In the genomic region with DNA sequence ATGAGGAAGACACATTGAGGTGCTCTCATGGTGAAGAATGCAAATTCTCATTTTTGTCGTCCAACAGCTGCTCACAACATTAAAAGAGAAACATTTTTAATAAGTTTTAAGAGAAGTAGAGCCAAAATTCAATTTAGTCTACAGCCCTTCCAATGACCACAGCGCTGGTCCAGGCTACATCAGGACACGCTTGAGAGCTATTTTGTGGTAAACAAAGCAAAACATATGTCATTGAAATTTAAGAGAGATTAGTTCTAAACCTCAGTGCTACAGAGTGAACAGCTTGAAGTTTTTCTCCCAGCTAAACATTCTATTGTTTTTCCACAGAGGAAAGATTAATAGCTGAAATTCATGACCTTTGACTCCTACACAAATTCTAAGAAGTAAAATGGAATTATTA, we compare ENCODE assay signal across 19 mouse cellular contexts.
"Had no signal": no experiment of that assay in that cellular context is flagged by ENCODE, and none has a peak within 500 bp of the region (broad histone marks: within the 10 kb centered on the region; RNA-seq: fewer than 3 reads in every experiment).

No protein-coding gene starts in this region.

- H3K4me1 ChIP-seq: kidney, embryonic 15.5 days; liver, embryonic 13.5 days; megakaryocyte, embryonic 14.5 days; midbrain, embryonic 10.5 days; midbrain, embryonic 13.5 days; neural tube, embryonic 13.5 days had no signal

- H3K27ac ChIP-seq: hindbrain, embryonic 14.5 days; hindbrain, postnatal 0 days; kidney, embryonic 15.5 days; left cerebral cortex, adult 2 months; liver, embryonic 13.5 days; midbrain, embryonic 10.5 days; midbrain, embryonic 13.5 days; neural tube, embryonic 13.5 days had no signal

- DNase-seq: kidney, adult 18-20 months; layer of hippocampus, postnatal 36 days; liver, embryonic 13.5 days; lung, postnatal 10 days; retina, postnatal 1 day; right cerebral cortex, postnatal 25 days; spleen, adult 18-20 months; thymus, postnatal 25 days had no signal

- H3K4me2 ChIP-seq: hindbrain, embryonic 14.5 days; kidney, embryonic 15.5 days; liver, embryonic 13.5 days; midbrain, embryonic 13.5 days; neural tube, embryonic 13.5 days had no signal

- H3K36me3 ChIP-seq: kidney, embryonic 15.5 days; liver, embryonic 13.5 days; midbrain, embryonic 10.5 days; midbrain, embryonic 13.5 days; neural tube, embryonic 13.5 days had no signal

- H3K9me3 ChIP-seq: kidney, embryonic 15.5 days; liver, embryonic 13.5 days; megakaryocyte, embryonic 14.5 days; midbrain, embryonic 10.5 days; midbrain, embryonic 13.5 days; neural tube, embryonic 13.5 days had no signal

- H3K9ac ChIP-seq: hindbrain, embryonic 14.5 days; kidney, embryonic 15.5 days; liver, embryonic 13.5 days; midbrain, embryonic 13.5 days; neural tube, embryonic 13.5 days had no signal

- H3K4me3 ChIP-seq: kidney, embryonic 15.5 days; left cerebral cortex, adult 2 months; liver, embryonic 13.5 days; megakaryocyte, embryonic 14.5 days; midbrain, embryonic 10.5 days; midbrain, embryonic 13.5 days; myocyte; neural tube, embryonic 13.5 days had no signal

- ATAC-seq: hindbrain, postnatal 0 days; inflammation-experienced regulatory T-cells, adult 6 months; midbrain, embryonic 13.5 days; midbrain, embryonic 16.5 days had no signal

- H3K27me3 ChIP-seq: kidney, embryonic 15.5 days; liver, embryonic 13.5 days; megakaryocyte, embryonic 14.5 days; midbrain, embryonic 13.5 days; neural tube, embryonic 13.5 days had no signal
